Mouse (Mus musculus): ENCODE data around the gene Klhl8. TPM values are rescaled to one million over a fixed set of nuclear protein-coding genes. Genes with fewer than 3 reads are reported as not detected.

The Klhl8 gene
- 1.5 and 1.6 TPM in 2 replicates for polyA plus RNA-seq (2012; rRNA removed)

DNA sequence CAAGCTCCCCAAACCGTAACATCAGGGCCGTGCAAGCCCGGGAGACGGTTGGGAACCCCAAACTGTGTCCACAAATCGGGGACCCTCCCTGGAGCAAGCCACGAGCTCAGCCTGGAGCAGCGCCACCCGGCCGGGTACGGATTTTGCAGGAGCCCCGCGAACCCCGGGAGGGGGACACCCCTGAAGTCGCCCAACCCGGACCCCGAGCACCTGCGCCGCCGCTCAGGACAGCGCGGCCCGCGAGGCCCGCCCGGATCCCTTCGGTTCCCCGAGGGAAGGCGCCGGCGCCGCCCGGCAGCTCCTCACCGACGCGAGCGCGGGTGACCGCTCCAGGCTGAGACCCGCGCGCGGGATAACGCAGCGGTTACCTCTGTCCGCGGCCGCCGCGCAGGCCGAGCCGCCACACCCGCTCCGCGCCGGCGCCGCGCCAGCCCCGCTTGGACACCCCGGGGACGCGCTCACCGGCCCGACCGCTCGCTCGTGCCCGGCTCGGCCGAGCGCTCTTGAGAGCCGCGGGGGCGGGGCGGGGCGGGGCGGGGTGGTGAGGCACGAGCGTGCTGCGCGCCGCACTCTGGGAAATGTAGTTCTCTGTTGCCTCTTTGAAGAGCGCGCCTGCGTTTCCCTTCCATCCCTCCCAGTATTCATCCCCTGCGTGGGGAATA is at the start of gene Klhl8:
Klhl8 (minus strand) TSS at position 512 of the 662 bp plus-strand sequence.

Other genes starting within 250 kb of the Klhl8 start
- 3.3 and 4.1 TPM in 2 replicates for gene Aff1, start 218.9 kb downstream of the Klhl8 start, polyA plus RNA-seq (2012; rRNA removed)
- gene Hsd17b13, start 66.2 kb upstream of the Klhl8 start, polyA plus RNA-seq (2012; rRNA removed), result 309 and 317 TPM in 2 replicates
- gene Hsd17b11, start 110.7 kb upstream of the Klhl8 start, polyA plus RNA-seq (2012; rRNA removed), result 44.9 and 55.8 TPM in 2 replicates
- gene Nudt9, start 135.0 kb upstream of the Klhl8 start, polyA plus RNA-seq (2012; rRNA removed), result 35.1 and 36.4 TPM in 2 replicates
- gene Gm17660, start 166.3 kb upstream of the Klhl8 start, polyA plus RNA-seq (2012; rRNA removed), result not detected in 2 replicates
- gene Sparcl1, start 202.5 kb upstream of the Klhl8 start, polyA plus RNA-seq (2012; rRNA removed), result 7.3 and 7.4 TPM in 2 replicates

Measured in liver, embryonic 18 days (tissue).